Mouse (Mus musculus) erythroblast, adult 5-6 weeks (primary cell): ENCODE measurements around the gene Pitpnb. TPM values are rescaled to one million over a fixed set of nuclear protein-coding genes. Genes with fewer than 3 reads are reported as not detected.

ENCODE experiments used
- total RNA-seq, 2 experiments: library from RNA; stranded (forward) in 1 of 2; stranded (reverse) in 1 of 2; fragments of 150-400 nt in 1 of 2; fragments of 200-764, 138-1000 nt in 1 of 2; gene quantifications; 2 replicates each; pipeline versions ENCODE4 v1.2.3 to v1.2.4; 2015 to 2017; ENCODE audit warnings: low replicate concordance in 2 of 2

The Pitpnb gene
- total RNA-seq, 2 experiments from 2014 or later = 8.9 to 13.3 TPM

Other genes starting within 250 kb of the Pitpnb start
- 0.21 TPM in 1 of 2 replicates, not detected in the other for gene Mn1, start 86.6 kb downstream of the Pitpnb start, total RNA-seq (2015; ENCODE audit: low replicate concordance)
- gene Mn1, start 86.6 kb downstream of the Pitpnb start, total RNA-seq (2017; ENCODE audit: low replicate concordance) = 0.14 TPM in 1 of 2 replicates, not detected in the other